Mouse (Mus musculus) thymus, adult 2 months (tissue): ENCODE results near the gene Serf2.

Source experiments
- CTCF ChIP-seq: fragments of 200-500 bp; IDR thresholded peaks from 2 replicates; pipeline ENCODE4 v1.5.1; 2012; ENCODE audit warnings: mild to moderate bottlenecking, control low read depth, low read length, moderate library complexity, borderline replicate concordance; ENCODE audit not compliant: control insufficient read depth, poor library complexity, insufficient read depth; ENCODE audit errors: extremely low read depth
- POLR2A ChIP-seq: fragments of 200-500 bp; IDR thresholded peaks from 2 replicates; pipeline ENCODE4 v1.6.1; 2012; ENCODE audit warnings: mild to moderate bottlenecking, low read length, control low read depth, moderate library complexity; ENCODE audit not compliant: control insufficient read depth, poor library complexity, insufficient read depth; ENCODE audit errors: extremely low read depth

DNA sequence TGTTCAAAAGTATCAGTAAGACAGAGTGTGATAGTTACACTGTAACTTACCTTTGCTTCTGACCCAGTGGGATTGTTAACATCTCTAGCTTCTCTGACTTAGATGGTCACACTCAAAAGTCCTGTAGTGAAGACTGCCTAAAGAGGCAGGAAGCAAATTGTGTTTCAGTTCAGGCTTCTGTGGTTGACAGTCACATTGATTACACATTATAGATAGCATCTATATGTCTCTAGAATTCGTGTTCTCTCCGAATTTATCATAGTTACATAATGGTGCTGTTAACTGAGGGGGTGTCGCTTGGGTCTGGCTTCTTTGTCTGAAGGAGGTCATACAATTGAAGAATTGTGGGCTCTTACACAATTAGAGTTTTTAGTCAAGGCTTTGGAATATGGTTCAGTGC, 33.9 kb upstream of the Serf2 start:
- TF ChIP-seq POLR2A (no peak), CTCF (no peak)
